Mouse (Mus musculus): ENCODE results near the gene H2afv. TPM values are rescaled to one million over a fixed set of nuclear protein-coding genes. Genes with fewer than 3 reads are reported as not detected.

H2afv gene
- polyA plus RNA-seq, 1 experiment from 2014 or later = 596 TPM

- H3K9ac ChIP-seq (replicated peaks; ENCODE audit: low read length) = no peak overlapping the region
- no peak for ATAC-seq (ENCODE audit: low FRiP score, low TSS enrichment)
- WGBS = 90% methylated on average over 5 of the region's 5 CpGs
- no peaks in the 10 kb centered on the region for H3K27me3 ChIP-seq (ENCODE audit: insufficient read depth, low read length)
- no peaks in the 10 kb centered on the region for H3K9me3 ChIP-seq (ENCODE audit: low read length)
- no peak overlapping the region for H3K4me3 ChIP-seq (ENCODE audit: low read length)
- H3K27ac ChIP-seq (ENCODE audit: low read length) = no peak overlapping the region
- peaks cover 4% of the 10 kb centered on the region; the same call in 1 of the 2 replicates for H3K4me1 ChIP-seq (ENCODE audit: insufficient read depth, low read length)
- peaks cover 44% of the 10 kb centered on the region for H3K36me3 ChIP-seq (ENCODE audit: insufficient read depth, low read length)
- H3K4me2 ChIP-seq (replicated peaks; ENCODE audit: low read depth, low read length) = no peak overlapping the region
Measured at GRCm38 (mm10) chr11:6395565-6395964, 48.7 kb downstream of the H2afv start.

DNA sequence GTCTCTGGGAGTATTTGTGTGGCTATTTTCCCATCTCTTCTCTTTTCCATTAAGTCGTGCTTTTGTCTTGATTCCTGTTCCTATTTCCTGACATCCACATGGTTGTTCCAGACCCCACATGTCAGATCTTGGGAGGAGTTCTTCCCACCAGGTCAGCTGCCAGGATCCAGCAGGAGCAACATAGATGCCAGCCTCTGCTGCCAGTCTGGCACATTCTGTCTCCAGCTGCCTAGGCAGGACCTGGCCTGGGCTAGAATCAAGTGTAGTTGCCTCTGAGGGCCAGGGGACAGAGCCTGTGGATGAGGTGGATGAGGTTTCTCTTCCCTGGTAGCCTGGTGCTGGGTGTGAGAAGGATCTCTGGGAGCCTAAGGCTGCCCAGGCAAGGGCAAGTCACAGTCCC, 50.4 kb downstream of the H2afv start:
- H3K36me3 ChIP-seq (ENCODE audit: insufficient read depth, low read length) = peaks cover 29% of the 10 kb centered on the region
- H3K4me2 ChIP-seq (replicated peaks; ENCODE audit: low read depth, low read length) = no peak overlapping the region
- no peak overlapping the region for H3K27ac ChIP-seq (ENCODE audit: low read length)
- H3K27me3 ChIP-seq (ENCODE audit: insufficient read depth, low read length) = no peaks in the 10 kb centered on the region
- H3K4me3 ChIP-seq (ENCODE audit: low read length) = no peak overlapping the region
- H3K9ac ChIP-seq (replicated peaks; ENCODE audit: low read length) = no peak overlapping the region
- ATAC-seq (ENCODE audit: low FRiP score, low TSS enrichment) = no peak
- H3K4me1 ChIP-seq (ENCODE audit: insufficient read depth, low read length) = peaks cover 12% of the 10 kb centered on the region
- H3K9me3 ChIP-seq (ENCODE audit: low read length) = no peaks in the 10 kb centered on the region
- 70% methylated on average over 1 of the region's 1 CpGs for WGBS

DNA sequence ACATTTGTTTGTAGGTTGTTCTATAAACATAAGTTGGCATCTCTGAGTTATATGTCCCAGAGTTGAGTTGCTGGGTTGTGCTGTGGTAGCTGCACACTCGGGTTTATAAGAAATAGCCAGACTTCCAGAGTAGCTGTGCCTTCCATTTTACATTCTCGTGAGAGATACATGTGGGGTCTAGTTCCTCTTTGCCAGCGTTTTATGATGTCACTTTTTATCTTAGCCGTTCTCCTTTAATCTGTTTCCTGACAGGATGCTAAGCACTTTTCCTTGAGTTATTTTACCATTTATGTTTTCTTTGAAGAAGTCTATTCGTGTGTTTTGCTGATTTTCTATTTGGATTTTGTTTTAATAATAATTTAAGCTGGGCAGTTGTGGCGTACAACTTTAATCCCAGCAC, 51.4 kb downstream of the H2afv start:
- no peak overlapping the region for H3K9ac ChIP-seq (replicated peaks; ENCODE audit: low read length)
- H3K4me2 ChIP-seq (replicated peaks; ENCODE audit: low read depth, low read length) = no peak overlapping the region
- WGBS = 80% methylated on average over 6 of the region's 6 CpGs
- no peaks in the 10 kb centered on the region for H3K27me3 ChIP-seq (ENCODE audit: insufficient read depth, low read length)
- H3K4me3 ChIP-seq (ENCODE audit: low read length) = no peak overlapping the region
- H3K4me1 ChIP-seq (ENCODE audit: insufficient read depth, low read length) = peaks cover 12% of the 10 kb centered on the region
- no peaks in the 10 kb centered on the region for H3K9me3 ChIP-seq (ENCODE audit: low read length)
- no peak for ATAC-seq (ENCODE audit: low FRiP score, low TSS enrichment)
- no peak overlapping the region for H3K27ac ChIP-seq (ENCODE audit: low read length)
- peaks cover 20% of the 10 kb centered on the region for H3K36me3 ChIP-seq (ENCODE audit: insufficient read depth, low read length)

- Histone ChIP-seq H3K27ac (ENCODE audit: low read length) (no peak overlapping the region), H3K27me3 (ENCODE audit: insufficient read depth, low read length) (no peaks in the 10 kb centered on the region), H3K4me1 (ENCODE audit: insufficient read depth, low read length) (peaks cover 12% of the 10 kb centered on the region), H3K4me2 (replicated peaks; ENCODE audit: low read depth, low read length) (no peak overlapping the region), H3K4me3 (ENCODE audit: low read length) (no peak overlapping the region), H3K9me3 (ENCODE audit: low read length) (no peaks in the 10 kb centered on the region), H3K9ac (replicated peaks; ENCODE audit: low read length) (no peak overlapping the region), H3K36me3 (ENCODE audit: insufficient read depth, low read length) (peaks cover 9% of the 10 kb centered on the region)
- ATAC-seq (ENCODE audit: low FRiP score, low TSS enrichment) = no peak
- 87% methylated on average over 8 of the region's 8 CpGs for WGBS
Measured at GRCm38 (mm10) chr11:6391516-6392276, 52.5 kb downstream of the H2afv start.

GRCm38 (mm10) chr11:6390376-6391053, 53.7 kb downstream of the H2afv start:
- no peak for ATAC-seq (ENCODE audit: low FRiP score, low TSS enrichment)
- Histone ChIP-seq H3K36me3 (ENCODE audit: insufficient read depth, low read length) (no peaks in the 10 kb centered on the region; the same call in 1 of the 2 replicates), H3K4me2 (replicated peaks; ENCODE audit: low read depth, low read length) (peak overlapping the region; percentile 85), H3K4me3 (ENCODE audit: low read length) (peak overlapping the region; percentile 95), H3K9me3 (ENCODE audit: low read length) (no peaks in the 10 kb centered on the region), H3K27me3 (ENCODE audit: insufficient read depth, low read length) (no peaks in the 10 kb centered on the region), H3K27ac (ENCODE audit: low read length) (no peak overlapping the region), H3K9ac (replicated peaks; ENCODE audit: low read length) (peak overlapping the region; percentile 90), H3K4me1 (ENCODE audit: insufficient read depth, low read length) (peaks cover 12% of the 10 kb centered on the region)
- WGBS = 77% methylated on average over 8 of the region's 8 CpGs

DNA sequence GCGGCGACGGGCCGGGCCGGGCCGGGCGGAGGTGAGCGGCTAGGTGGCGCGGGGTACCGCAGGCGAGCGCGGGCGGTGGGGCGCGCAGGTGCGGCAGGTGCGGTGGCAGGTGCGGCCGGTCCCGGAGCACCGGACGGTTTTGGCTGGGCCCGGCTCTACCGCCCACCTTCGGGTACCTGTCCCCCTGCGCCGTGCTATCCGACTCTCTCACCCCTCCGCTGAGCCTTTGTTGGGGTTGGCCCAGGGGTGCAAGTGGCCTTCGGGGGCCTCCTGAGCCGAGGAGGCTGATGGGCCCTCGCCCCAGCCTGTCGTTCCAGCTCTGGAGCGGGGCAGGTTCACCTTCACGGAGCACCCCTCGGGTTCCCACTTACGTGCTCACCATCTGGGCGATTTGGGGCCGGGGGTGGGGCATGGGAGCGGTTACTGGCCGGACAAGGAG, 54.7 kb downstream of the H2afv start:
- H3K27ac ChIP-seq (ENCODE audit: low read length) = peak overlapping the region; percentile 97
- H3K27me3 ChIP-seq (ENCODE audit: insufficient read depth, low read length) = no peaks in the 10 kb centered on the region
- H3K9ac ChIP-seq (replicated peaks; ENCODE audit: low read length) = peak overlapping the region; percentile 90
- peak overlapping the region; percentile 85 for H3K4me2 ChIP-seq (replicated peaks; ENCODE audit: low read depth, low read length)
- no peak; the same call in 1 of the 2 replicates for ATAC-seq (ENCODE audit: low FRiP score, low TSS enrichment)
- peak overlapping the region; percentile 95 for H3K4me3 ChIP-seq (ENCODE audit: low read length)
- no peaks in the 10 kb centered on the region for H3K36me3 ChIP-seq (ENCODE audit: insufficient read depth, low read length)
- peaks cover 12% of the 10 kb centered on the region for H3K4me1 ChIP-seq (ENCODE audit: insufficient read depth, low read length)
- H3K9me3 ChIP-seq (ENCODE audit: low read length) = no peaks in the 10 kb centered on the region
- 1% methylated on average over 21 of the region's 43 CpGs for WGBS

- WGBS = 8% methylated on average over 40 of the region's 60 CpGs
- H3K9ac ChIP-seq (replicated peaks; ENCODE audit: low read length) = peak within 1 kb of the TSS; percentile 90
- H3K4me1 ChIP-seq (ENCODE audit: insufficient read depth, low read length) = peaks cover 12% of the 10 kb centered on the region
- H3K36me3 ChIP-seq (ENCODE audit: insufficient read depth, low read length) = no peaks in the 10 kb centered on the region
- no peaks in the 10 kb centered on the region for H3K9me3 ChIP-seq (ENCODE audit: low read length)
- peak within 1 kb of the TSS; percentile 97 for H3K27ac ChIP-seq (ENCODE audit: low read length)
- no peaks in the 10 kb centered on the region for H3K27me3 ChIP-seq (ENCODE audit: insufficient read depth, low read length)
- peak; percentile 99 for ATAC-seq (ENCODE audit: low FRiP score, low TSS enrichment)
- peak within 1 kb of the TSS; percentile 95 for H3K4me3 ChIP-seq (ENCODE audit: low read length)
- H3K4me2 ChIP-seq (replicated peaks; ENCODE audit: low read depth, low read length) = peak within 1 kb of the TSS; percentile 85
Measured at GRCm38 (mm10) chr11:6388726-6389413, 55.4 kb downstream of the H2afv start, which contains the start of gene Zmiz2. TSS of gene Zmiz2 (plus strand) at chr11:6389074.

DNA sequence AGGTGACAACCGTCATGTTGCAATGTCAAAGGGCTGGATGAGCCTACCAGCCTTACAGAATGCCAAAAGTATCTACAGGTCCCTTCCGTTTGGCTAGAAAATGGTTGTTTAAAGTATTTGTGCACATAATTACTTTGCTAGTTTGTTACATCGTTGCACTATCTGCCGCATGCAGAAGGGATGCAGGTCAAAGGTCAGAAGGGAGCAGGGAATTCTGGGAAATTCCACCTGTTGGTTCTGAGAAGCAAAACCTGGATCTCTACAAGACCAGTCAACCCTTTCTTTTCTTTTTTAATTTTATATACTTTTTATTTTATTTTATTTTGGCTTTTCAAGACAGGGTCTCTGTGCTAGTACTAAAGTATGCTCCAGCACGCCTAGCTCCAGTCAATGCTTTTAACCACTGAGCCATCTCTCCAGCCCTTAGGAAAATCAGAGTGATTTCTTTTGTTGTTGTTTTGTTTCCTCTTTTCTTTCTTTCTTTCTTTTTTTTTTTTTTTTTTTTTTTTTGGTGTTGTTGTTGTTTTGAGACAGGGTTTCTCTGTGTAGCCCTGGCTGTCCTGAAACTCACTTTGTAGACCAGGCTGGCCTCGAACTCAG, 56.0 kb downstream of the H2afv start:
- Histone ChIP-seq H3K27me3 (ENCODE audit: insufficient read depth, low read length) (no peaks in the 10 kb centered on the region), H3K4me3 (ENCODE audit: low read length) (peak overlapping the region; percentile 95), H3K9me3 (ENCODE audit: low read length) (no peaks in the 10 kb centered on the region), H3K9ac (replicated peaks; ENCODE audit: low read length) (peak overlapping the region; percentile 90; the same call in 1 of the 2 replicates), H3K27ac (ENCODE audit: low read length) (peak overlapping the region; percentile 97), H3K36me3 (ENCODE audit: insufficient read depth, low read length) (no peaks in the 10 kb centered on the region), H3K4me2 (replicated peaks; ENCODE audit: low read depth, low read length) (peak overlapping the region; percentile 85), H3K4me1 (ENCODE audit: insufficient read depth, low read length) (peaks cover 12% of the 10 kb centered on the region)
- ATAC-seq (ENCODE audit: low FRiP score, low TSS enrichment) = no peak
- 91% methylated on average over 6 of the region's 6 CpGs for WGBS

- no peak overlapping the region for H3K9ac ChIP-seq (replicated peaks; ENCODE audit: low read length)
- no peaks in the 10 kb centered on the region for H3K9me3 ChIP-seq (ENCODE audit: low read length)
- no peak for ATAC-seq (ENCODE audit: low FRiP score, low TSS enrichment)
- H3K36me3 ChIP-seq (ENCODE audit: insufficient read depth, low read length) = no peaks in the 10 kb centered on the region
- no peaks in the 10 kb centered on the region for H3K4me1 ChIP-seq (ENCODE audit: insufficient read depth, low read length)
- no peak overlapping the region for H3K4me2 ChIP-seq (replicated peaks; ENCODE audit: low read depth, low read length)
- no peak overlapping the region for H3K4me3 ChIP-seq (ENCODE audit: low read length)
- 75% methylated on average over 6 of the region's 6 CpGs for WGBS
- no peaks in the 10 kb centered on the region for H3K27me3 ChIP-seq (ENCODE audit: insufficient read depth, low read length)
- H3K27ac ChIP-seq (ENCODE audit: low read length) = no peak overlapping the region
Measured at GRCm38 (mm10) chr11:6380916-6381315, 63.3 kb downstream of the H2afv start.

All from kidney, embryonic 16.5 days (tissue).